Mouse (Mus musculus): ENCODE results near the gene Pknox1.

DNA sequence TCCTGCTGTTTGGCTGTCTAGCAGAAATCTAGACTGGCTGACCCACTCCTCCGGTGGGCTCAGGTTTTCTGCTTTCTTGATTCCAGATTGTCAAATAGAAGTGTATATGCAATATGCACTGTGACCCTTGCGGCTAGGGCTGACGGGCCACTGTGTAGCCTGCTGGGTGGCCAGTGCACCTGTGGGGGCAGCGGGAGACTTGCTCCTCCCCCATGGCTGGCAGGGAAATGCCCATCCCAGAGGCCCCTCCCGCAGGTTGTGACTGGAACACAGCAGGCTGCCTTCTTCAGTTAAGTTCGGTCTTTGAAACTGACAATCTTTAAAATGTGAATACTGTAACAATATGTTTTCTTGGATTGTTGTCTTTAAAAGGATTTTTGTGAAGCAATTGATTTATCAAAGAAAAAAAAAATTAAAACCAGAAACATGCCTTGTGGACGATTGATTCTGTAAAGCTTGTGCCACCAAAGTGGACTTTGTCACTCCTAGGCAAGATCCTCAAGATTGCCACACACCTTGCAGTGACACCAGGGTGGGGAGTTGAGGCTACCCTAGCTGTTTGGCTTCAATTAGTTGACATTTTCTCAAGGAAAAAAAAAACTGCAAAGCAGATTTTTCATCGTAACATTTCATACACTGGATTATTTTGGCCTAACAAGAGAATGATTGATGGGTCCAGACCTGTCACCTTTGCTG is 42.9 kb downstream of the Pknox1 start:
- no peak for TF ChIP-seq POLR2A (IDR thresholded peaks at IDR 0.05; ENCODE audit: low read depth, low read length)
- TF ChIP-seq CTCF (IDR thresholded peaks at IDR 0.05; ENCODE audit: extremely low read depth, insufficient read length, insufficient replicate concordance, low read depth, low read length): no peak
